Mouse (Mus musculus) liver, postnatal 0 days (tissue): ENCODE results near the gene Olfr91.

Experiments used
- CTCF ChIP-seq: sonication (generic); IDR thresholded peaks from 2 replicates; pipeline ENCODE4 v1.5.1; 2016; ENCODE audit warnings: antibody characterized with exemption, low read depth
- EP300 ChIP-seq: IDR thresholded peaks from 2 replicates; pipeline ENCODE4 v1.6.1; 2016; ENCODE audit warnings: antibody characterized with exemption, low read depth, mild to moderate bottlenecking

GRCm38 (mm10) chr17:37092198-37092597, 5.9 kb downstream of the Olfr91 start:
- TF ChIP-seq CTCF (no peak), EP300 (no peak)
